Mouse (Mus musculus) 416B (cell line): ENCODE measurements around the gene Hnrnpab.
"Not testable (repeated sequence)": the region's sequence is repeated elsewhere in the genome, so short reads cannot be mapped to it uniquely, and the experiment has no call there.

Source experiments
- DNase-seq: peaks from one replicate; pipeline ENCODE4 v3.0.0; 2011; ENCODE audit warnings: low read depth

Hnrnpab gene

DNA sequence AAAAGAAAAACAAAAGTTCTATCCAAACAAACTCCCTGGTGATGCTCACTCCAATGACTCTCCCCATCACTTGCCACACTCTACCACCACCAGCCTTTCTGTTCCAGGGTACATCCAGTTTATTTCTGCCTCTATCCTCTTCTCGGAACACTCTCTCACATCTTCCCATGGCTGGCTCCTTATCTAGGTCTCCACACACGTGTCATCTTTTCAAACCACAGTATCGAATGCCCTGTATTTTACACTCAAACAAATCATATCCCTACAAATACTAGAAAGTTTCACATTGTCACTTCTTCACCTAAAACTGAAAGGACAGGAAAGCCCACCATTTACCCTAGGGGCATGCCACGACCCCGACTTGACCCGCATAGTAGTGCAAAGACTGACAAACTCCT, 28.5 kb upstream of the Hnrnpab start:
- no peak for DNase-seq

DNA sequence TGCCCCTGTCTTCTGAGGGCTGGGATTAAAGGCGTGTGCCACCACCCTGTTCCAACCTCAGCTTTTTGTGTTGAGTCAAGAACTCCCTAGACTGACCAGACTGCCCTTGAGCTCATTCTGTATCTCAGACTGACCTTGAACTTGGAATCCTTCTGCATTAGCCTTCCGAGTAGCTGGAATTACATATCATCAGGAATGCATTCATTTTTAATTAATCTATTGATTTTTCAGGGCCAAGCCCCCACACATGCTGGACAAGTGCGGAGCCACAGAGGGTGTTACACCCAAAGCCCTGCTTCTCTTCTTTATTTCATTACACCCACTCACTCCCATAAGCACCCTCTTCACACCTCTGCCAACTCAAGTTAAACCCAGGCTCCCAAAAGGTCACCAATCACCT, 27.1 kb upstream of the Hnrnpab start:
- no peak for DNase-seq

DNA sequence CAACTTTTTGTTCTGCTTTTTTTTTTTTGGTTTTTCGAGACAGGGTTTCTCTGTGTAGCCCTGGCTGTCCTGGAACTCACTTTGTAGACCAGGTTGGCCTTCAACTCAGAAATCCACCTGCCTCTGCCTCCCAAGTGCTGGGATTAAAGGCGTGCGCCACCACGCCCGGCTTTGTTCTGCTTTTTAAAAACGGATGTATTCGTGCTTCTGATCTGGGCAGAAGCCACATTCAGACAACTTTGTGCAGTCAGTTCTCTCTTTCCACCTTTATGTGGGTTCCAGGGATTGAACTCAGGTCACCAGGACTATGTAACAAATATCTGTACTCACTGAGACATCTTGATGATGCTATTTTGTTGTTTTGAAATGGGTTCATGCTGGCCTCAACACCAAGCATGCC, 26.6 kb upstream of the Hnrnpab start:
- DNase-seq: not testable (repeated sequence)

DNA sequence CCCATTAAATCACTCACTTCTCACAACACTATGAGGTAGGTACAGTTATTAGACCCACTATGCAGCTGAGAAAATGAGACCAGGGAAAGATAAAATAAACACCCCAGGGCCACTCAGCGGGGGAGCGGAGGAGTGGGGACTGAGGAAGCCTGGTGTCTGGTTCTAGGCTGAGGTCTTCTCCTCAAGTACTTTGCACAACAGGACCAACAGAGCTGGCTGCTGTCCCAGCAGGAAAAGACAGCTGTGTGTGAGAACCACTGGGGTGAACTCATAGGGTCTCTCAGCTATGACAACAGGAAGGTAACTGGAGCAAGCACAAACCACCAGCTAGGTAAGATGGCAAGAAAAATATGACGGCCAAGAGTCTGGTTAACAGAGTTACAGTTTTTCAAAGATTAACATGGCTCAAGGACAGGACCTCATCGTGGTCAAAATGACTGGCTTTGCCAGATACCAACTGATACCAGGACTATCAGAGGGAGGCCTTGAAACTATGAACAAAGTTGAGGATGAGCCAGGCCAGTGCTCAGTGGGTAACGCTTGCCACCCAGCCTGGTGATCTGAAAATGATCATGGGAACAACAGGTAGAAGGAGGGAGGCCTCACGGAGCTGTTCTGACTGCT, 25.6 kb upstream of the Hnrnpab start:
- peak; percentile 88 for DNase-seq

DNA sequence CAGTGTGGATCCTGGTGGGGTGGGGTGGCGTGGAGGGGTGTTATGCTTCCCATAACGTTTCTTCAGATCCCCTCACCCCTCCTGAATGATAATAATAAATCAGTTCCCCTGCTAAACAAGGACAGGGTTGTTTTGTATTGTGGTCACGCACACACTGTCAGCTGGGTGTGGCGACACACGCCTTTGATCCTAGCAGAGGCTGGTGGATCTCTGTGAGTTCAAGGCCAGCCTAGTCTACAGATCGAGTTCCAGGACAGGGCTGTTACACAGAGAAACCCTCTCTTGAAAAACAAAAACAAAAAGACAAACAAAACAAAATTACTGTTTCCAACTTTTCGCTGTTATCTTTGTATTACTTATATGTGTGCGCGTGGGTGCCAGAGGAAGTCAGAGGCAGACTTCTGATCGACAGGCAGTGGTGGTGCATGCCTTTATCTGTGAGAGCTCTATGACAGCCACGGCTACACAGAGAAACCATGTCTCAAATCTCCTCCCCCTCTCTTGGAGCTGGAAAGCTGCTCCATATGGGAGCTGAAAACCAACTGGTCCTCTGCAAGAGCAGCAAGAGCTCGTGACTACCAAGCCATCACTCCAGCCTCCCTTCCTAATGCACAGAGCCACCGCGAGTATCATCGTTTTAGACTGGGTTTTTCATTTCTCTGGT, 23.1 kb upstream of the Hnrnpab start:
- no peak for DNase-seq

DNA sequence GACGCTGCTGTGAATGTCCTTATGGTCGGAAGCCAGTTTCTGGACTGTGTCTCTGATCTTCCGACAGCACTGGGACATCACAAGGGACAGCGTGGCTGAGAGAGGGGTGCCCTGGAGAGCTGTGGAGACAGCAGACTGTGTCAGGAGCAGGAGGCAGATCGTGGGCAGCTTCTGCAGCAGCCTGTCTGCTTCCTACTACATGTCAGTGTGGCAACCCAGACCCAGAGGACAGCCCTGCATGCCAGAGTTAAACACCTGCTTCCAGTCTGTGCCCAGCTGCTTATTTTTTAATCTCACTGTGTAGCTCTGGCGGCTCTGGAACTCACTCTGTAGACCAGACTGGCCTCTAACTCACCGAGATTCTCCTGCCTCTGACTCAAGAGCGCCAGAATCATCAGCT, 21.3 kb upstream of the Hnrnpab start:
- peak; percentile 30 for DNase-seq

DNA sequence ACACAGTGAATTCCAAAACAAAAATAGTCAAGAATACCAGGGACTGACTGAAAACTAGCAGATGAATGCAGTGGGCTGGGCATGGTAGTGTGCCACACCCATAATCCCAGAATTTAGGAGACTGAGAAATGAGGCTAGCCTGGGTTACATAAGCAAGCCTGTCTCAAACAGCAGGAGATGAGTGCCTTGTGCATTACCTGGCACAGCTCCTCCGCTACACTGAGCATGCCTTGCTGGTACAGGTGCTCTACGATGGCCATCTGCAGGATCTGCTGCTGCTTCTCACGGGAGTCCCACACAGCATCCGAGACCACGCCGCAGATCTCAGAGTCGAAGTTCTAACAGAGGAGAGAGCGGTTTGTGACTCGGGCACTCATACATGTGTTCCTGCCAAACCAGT, 20.8 kb upstream of the Hnrnpab start:
- DNase-seq: no peak

DNA sequence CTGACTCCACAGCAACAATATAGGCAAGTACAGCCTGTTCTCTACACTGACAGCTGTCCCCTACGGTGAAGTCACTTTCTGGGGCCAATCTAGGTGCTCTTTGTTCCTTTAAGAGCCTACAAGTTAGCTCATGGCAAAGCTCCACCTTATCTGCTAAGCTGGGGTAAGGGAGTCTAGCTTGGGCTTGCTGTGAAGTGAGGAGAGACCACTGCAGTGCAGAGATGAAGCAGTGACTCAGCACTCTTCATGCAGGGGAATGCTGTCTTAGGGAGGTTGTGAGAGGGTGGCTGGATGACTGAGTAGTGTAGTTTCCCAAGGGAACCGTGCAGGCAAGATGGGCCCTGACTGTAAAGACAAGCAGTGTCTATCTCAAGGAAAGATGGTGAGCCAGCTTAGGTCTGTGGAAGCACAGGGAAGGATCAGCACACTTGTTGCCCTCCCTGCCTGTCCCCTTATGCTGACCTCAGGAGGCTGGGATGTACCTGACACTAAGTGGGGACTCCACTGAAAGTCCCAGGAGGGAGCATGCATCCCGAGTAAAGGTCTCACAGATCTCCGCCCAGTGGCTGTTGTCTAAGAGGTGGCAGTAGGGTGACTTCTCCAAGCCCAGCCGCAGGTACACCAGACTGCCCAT, 18.7 kb upstream of the Hnrnpab start:
- peak; percentile 34 for DNase-seq

DNA sequence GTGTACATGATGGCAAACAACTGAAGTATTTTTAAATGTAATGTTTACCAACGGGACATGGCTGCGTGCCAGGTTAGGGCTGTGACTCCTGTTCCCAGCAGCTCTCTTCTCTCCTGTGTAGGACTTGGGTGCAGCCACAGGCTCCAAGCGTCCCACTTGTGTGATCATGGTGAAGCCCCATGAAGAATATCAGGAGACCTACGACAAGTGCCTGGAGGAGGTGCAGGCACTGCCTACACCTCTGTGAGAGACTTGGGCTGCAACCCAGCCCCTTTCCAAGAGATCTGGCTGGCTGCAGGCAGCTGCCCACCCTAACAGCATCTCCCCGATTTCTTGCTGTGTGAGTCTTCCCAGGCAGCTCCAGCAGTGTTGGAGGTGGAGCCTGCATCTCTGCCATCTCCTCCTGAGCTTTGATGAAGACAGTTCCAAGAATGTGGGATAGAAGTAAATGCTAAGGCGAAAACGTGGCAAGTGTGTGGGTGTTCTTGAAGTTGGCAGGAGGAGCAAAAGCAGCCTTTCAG, 16.4 kb upstream of the Hnrnpab start:
- no peak for DNase-seq

DNA sequence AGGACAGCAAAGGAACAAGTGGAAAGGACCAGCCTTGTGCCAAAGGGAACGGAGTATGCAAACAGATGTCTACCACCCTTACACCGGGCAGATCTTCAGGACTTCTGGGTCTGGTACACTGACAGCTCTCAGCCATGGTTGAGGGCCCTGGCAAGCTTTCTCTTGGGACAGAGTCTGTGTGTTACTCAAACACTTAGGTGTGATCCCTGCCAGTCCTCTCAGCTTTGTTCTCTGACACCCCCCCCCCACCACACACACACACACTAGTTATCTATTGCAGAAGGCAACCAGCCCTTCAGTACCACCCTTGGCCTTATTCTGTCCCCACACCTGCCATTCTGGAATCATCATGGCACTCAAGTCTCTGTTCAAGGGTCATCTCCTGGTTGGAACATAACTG, 15.1 kb upstream of the Hnrnpab start:
- DNase-seq: no peak

DNA sequence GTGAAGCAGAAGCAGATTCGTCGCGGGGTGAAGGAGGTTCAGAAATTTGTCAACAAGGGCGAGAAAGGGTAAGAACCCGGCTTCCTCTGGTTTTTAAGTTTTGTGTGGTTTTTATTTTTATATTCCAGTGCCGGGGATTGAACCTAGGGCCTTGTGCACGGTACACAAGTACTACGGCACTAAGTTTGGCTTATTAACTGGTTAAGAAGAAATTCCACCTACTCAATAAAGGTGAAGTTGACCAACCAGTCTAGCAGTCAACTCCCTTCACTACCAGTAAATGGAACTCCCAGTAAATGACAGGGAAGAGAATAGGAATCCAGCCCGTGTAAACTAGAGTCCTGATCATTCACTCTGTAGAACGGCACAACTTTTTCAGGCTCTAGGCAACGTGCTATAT, 13.4 kb upstream of the Hnrnpab start:
- DNase-seq: no peak

DNA sequence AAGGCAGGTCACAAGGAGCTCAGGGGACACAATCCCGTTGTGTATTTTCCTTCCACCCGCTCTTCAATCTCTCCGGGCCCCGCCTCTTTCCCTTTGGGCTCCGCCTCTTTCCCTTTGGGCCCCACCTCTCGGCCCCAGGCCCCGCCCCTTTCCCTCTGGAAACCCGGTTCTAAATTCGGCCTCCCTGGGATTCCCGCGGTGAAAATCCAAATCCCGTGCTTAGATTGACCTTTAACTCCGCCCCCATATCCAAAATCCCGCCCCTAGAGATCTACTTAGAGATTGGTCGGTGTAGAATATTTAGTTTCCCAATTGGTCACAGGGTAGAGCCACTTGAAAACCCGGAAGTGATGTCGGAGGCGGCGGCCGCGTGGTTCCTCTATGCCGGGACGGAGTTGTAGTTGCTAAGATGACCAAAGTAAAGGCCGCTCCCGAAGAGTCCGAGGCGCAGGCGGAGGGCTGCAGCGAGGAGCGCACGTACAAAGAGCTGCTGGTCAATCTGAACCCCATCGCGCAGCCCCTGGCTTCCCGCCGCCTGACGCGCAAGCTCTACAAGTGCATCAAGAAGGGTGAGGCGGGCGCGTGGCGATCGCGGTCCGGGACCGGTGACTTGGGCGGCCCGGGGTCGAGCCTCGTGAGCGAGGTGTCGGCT, 12.9 kb upstream of the Hnrnpab start, which contains the start of gene Nhp2:
Gene Nhp2, plus strand, starts transcription at position 327 of the 652 bp plus-strand sequence.
- DNase-seq: peak; percentile 100

DNA sequence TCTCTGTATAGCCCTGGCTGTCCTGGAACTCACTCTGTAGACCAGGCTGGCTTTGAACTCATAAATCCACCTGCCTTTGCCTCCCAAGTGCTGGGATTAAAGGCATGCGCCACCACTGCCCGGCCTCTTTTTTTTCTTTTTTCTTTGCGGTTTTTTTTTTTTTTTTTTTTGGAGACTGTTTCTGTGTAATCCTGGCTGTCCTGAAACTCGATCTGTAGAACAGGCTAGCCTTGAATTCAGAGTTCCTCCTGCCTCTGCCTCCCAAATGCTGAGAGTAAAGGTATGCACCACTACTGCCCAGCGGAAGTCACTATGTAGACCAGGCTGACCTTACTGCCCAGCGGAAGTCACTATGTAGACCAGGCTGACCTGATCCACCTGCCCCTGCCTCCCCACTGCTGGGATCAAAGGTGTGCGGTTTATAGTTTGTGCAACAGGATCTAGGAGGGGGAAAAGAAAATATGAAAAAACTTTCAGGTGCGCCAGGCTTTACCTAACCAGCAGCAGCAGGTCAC, 12.3 kb upstream of the Hnrnpab start:
- DNase-seq: no peak

DNA sequence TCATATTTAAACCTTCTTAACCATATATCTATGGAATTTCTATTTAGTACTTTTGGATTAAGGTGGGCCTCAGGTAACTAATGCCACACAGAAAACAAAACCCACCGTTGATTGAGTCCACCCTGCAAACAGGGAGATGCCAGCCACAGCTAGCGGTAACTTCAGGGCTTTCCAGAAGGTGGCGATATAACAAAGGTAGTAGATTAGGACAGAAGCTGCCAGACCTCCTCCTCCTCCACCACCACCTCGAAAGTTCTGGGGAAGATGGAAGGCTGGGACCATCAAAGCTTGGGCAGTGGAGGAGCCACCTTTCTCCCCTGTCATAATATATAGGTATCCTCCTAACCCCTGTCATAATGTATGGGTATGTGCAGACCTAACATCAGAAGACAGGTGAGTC, 11.0 kb upstream of the Hnrnpab start:
- DNase-seq: peak; percentile 84

DNA sequence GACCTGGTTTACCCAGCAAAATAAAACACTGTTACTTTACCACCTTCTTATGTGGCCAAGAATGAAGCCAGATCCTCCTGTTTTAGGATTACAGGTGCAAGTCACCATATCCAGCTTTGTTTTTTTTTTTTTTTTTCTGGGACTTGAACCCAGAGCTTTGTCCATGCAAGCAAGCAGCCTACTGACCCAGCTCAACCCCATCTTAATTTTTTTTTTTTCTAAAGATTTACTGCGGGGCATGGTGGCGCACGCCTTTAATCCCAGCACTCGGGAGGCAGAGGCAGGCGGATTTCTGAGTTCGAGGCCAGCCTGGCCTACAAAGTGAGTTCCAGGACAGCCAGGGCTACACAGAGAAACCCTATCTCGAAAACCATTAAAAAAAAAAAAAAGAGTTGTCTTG, 9.5 kb upstream of the Hnrnpab start:
- DNase-seq: not testable (repeated sequence)

DNA sequence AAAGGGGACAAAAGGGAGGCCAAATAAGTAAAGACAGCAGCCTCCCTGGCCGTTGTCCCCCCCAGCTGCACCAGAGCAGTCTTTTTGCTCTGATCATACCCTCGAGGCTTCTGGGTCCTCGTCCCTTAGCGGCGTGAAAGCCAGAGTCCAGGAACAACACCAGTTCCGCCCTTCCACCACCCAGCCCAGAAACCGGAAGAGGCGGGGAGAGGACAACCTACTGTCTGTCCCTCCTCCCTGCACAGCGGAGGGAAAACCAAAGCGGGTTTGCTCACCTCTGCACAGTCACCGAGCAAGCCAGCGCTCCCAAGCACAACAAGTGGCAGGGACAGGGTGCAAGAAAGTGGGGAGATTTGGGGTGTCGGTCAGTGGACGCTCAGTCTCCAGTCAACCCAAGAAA, 9.0 kb upstream of the Hnrnpab start:
- DNase-seq: peak; percentile 93

DNA sequence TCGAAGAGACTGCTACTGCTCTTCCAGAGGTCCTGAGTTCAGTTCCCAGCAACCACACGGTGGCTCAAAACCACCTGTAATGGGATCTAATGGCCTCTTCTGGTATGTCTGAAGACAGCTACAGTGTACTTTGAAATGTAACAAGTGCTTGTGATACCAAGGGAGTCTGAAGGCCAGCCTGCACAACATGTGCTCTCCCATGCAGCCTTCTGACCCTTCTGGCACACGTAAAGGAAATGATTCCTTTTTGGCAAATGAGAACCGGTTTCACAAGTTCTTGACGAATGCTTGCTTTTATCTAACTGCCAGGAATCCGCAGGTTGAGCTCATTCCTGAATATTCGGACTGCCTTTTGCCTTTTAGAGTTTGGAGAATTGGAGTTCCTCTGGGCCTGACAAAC, 8.5 kb upstream of the Hnrnpab start:
- peak; percentile 64 for DNase-seq

DNA sequence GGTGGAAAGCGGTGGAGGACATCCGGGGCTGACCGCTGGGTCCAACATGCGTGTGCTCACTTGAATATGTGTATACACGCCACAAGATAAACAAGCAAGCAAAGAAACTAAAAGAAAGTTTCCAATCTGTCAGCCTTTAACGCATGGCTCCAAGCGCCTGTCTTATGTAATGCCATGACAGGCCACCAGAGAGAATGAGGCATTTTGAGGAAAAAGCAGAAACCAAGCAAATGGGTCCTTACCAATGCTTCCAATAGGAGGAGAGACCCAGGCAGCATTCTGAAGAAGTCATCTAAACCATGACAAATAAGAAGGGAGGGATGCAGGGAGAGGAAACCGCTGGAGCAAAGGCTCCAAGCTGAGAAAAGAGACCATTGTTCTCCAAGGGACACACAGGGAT, 7.6 kb upstream of the Hnrnpab start:
- DNase-seq: no peak

DNA sequence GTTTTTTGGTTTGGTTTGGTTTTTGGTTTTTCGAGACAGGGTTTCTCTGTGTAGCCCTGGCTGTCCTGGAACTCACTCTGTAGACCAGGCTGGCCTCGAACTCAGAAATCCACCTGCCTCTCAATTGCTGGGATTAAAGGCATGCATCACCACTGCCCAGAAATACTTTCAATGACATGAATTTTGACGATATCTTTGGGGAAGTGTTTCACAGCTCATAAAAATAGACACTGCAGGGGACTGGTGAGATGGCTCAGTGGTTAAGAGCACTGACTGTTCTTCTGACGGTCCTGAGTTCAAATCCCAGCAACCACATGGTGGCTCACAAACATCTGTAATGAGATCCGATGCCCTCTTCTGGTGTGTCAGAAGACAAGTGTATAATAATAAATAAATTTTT, 3.3 kb upstream of the Hnrnpab start:
- DNase-seq: not testable (repeated sequence)

DNA sequence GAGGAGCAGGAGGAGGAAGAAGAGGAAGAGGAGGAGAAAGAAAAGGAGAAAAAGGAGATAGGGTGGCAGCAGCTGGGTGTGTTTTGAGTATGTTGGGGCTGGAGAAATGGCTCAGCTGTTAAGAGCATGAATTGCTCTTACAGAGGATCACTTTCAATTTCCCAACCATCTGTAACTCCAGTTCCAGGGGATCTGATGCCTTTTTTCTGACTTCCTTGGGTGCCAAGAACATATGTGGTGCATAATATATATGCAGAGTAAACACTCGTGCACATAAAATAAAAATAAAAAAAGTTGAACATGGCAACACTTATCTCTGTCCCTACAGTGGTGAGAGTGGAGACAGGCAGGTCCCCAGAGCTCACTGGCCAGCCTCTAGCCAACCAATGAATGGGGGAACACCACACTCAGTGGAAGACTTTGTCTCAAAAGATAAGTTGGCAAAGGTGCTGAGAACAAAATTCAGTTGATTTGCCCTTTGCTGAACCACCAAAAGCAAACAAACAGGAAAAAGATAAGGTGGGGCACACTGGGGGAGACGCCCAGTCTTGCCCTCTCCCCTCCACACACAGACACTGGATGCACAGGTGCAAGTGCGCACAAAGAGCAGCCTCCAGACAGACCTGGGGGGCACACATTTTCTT, 2.7 kb upstream of the Hnrnpab start:
- no peak for DNase-seq

DNA sequence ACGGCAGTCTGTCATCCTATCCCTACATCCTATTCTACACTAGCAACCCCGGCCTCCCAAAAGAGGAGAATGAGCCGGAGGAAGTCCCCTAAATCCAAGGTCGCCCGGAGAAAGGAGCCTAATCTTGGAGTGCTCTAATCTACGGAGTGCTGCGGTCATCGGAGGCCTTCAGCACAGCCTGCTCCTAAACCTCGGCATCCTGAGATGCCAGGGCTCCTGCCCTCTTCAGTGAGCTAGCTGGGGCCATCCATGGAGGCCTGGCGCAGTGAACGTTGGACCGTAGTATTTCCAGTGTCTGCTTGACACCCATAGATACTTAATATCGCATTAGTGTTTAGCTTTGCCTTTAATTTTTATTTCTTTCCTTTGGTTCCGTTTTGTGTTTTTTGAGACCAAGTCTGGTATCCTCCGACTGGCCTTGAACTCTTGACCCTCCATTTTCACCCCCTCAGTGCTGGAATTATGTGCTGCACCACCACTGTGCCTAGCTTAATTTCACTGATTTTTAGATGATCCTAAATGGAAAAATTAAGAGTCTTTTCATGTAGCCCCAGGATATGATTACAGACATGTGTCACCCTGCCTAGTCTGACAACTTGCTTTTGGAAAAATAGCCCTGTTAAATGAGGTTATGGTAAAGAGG, 570 bp upstream of the Hnrnpab start:
- no peak for DNase-seq
